Mouse (Mus musculus): ENCODE data around the gene Tfap4. TPM values are rescaled to one million over a fixed set of nuclear protein-coding genes. Genes with fewer than 3 reads are reported as not detected.
A peak's percentile ranks its signal among the peaks of the same experiment; 100 is the strongest.

Gene Tfap4
- polyA plus RNA-seq, 1 experiment, result 21.2 TPM

GRCm38 (mm10) chr16:4576873-4577272, 17.2 kb upstream of the Tfap4 start:
- Histone ChIP-seq H3K9ac (ENCODE audit: low read depth, poor library complexity, severe bottlenecking) (no peak overlapping the region), H3K27me3 (ENCODE audit: control insufficient read depth, insufficient read depth, low read length, poor library complexity, severe bottlenecking) (no peaks in the 10 kb centered on the region), H3K9me3 (replicated peaks; ENCODE audit: control insufficient read depth, insufficient read depth, low read length, poor library complexity, severe bottlenecking) (no peaks in the 10 kb centered on the region), H3K4me1 (ENCODE audit: control insufficient read depth, insufficient read depth, low read length) (peaks cover 2% of the 10 kb centered on the region), H3K36me3 (ENCODE audit: control insufficient read depth, insufficient read depth, low read length, poor library complexity, severe bottlenecking) (no peaks in the 10 kb centered on the region), H3K4me3 (ENCODE audit: low read depth, low read length) (no peak overlapping the region), H3K27ac (ENCODE audit: insufficient read depth, low read length) (no peak overlapping the region)
- no peak for TF ChIP-seq POLR2A (IDR thresholded peaks at IDR 0.05; ENCODE audit: insufficient read depth, low read length)
- no peak for TF ChIP-seq EP300 (IDR thresholded peaks at IDR 0.05; ENCODE audit: insufficient read depth, low read depth, low read length)
- no peak for TF ChIP-seq CTCF (IDR thresholded peaks at IDR 0.05; ENCODE audit: low read depth, low read length)

- H3K36me3 ChIP-seq (ENCODE audit: control insufficient read depth, insufficient read depth, low read length, poor library complexity, severe bottlenecking), result no peaks in the 10 kb centered on the region
- no peak overlapping the region for H3K9ac ChIP-seq (ENCODE audit: low read depth, poor library complexity, severe bottlenecking)
- H3K9me3 ChIP-seq (replicated peaks; ENCODE audit: control insufficient read depth, insufficient read depth, low read length, poor library complexity, severe bottlenecking), result no peaks in the 10 kb centered on the region
- TF ChIP-seq EP300 (IDR thresholded peaks at IDR 0.05; ENCODE audit: insufficient read depth, low read depth, low read length), result no peak
- no peak for TF ChIP-seq POLR2A (IDR thresholded peaks at IDR 0.05; ENCODE audit: insufficient read depth, low read length)
- no peak overlapping the region for H3K27ac ChIP-seq (ENCODE audit: insufficient read depth, low read length)
- H3K4me3 ChIP-seq (ENCODE audit: low read depth, low read length), result no peak overlapping the region
- no peaks in the 10 kb centered on the region for H3K27me3 ChIP-seq (ENCODE audit: control insufficient read depth, insufficient read depth, low read length, poor library complexity, severe bottlenecking)
- peaks cover 2% of the 10 kb centered on the region for H3K4me1 ChIP-seq (ENCODE audit: control insufficient read depth, insufficient read depth, low read length)
Observed at GRCm38 (mm10) chr16:4576038-4576437, 16.4 kb upstream of the Tfap4 start.

GRCm38 (mm10) chr16:4570737-4571136, 11.1 kb upstream of the Tfap4 start:
- H3K4me1 ChIP-seq (ENCODE audit: control insufficient read depth, insufficient read depth, low read length), result no peaks in the 10 kb centered on the region
- H3K9ac ChIP-seq (ENCODE audit: low read depth, poor library complexity, severe bottlenecking), result no peak overlapping the region
- no peaks in the 10 kb centered on the region for H3K9me3 ChIP-seq (replicated peaks; ENCODE audit: control insufficient read depth, insufficient read depth, low read length, poor library complexity, severe bottlenecking)
- H3K27ac ChIP-seq (ENCODE audit: insufficient read depth, low read length), result no peak overlapping the region
- H3K36me3 ChIP-seq (ENCODE audit: control insufficient read depth, insufficient read depth, low read length, poor library complexity, severe bottlenecking), result no peaks in the 10 kb centered on the region
- TF ChIP-seq EP300 (IDR thresholded peaks at IDR 0.05; ENCODE audit: insufficient read depth, low read depth, low read length) (no peak), CTCF (IDR thresholded peaks at IDR 0.05; ENCODE audit: low read depth, low read length) (no peak), POLR2A (IDR thresholded peaks at IDR 0.05; ENCODE audit: insufficient read depth, low read length) (no peak)
- H3K4me3 ChIP-seq (ENCODE audit: low read depth, low read length), result no peak overlapping the region
- H3K27me3 ChIP-seq (ENCODE audit: control insufficient read depth, insufficient read depth, low read length, poor library complexity, severe bottlenecking), result no peaks in the 10 kb centered on the region

GRCm38 (mm10) chr16:4567912-4568311, 8.3 kb upstream of the Tfap4 start:
- no peaks in the 10 kb centered on the region for H3K27me3 ChIP-seq (ENCODE audit: control insufficient read depth, insufficient read depth, low read length, poor library complexity, severe bottlenecking)
- H3K9me3 ChIP-seq (replicated peaks; ENCODE audit: control insufficient read depth, insufficient read depth, low read length, poor library complexity, severe bottlenecking), result no peaks in the 10 kb centered on the region
- TF ChIP-seq CTCF (IDR thresholded peaks at IDR 0.05; ENCODE audit: low read depth, low read length), result peak; percentile 83
- no peak for TF ChIP-seq POLR2A (IDR thresholded peaks at IDR 0.05; ENCODE audit: insufficient read depth, low read length)
- H3K36me3 ChIP-seq (ENCODE audit: control insufficient read depth, insufficient read depth, low read length, poor library complexity, severe bottlenecking), result no peaks in the 10 kb centered on the region
- no peaks in the 10 kb centered on the region for H3K4me1 ChIP-seq (ENCODE audit: control insufficient read depth, insufficient read depth, low read length)
- no peak overlapping the region for H3K4me3 ChIP-seq (ENCODE audit: low read depth, low read length)
- H3K27ac ChIP-seq (ENCODE audit: insufficient read depth, low read length), result no peak overlapping the region
- H3K9ac ChIP-seq (ENCODE audit: low read depth, poor library complexity, severe bottlenecking), result no peak overlapping the region

- peak overlapping the region; percentile 96 for H3K4me3 ChIP-seq (ENCODE audit: low read depth, low read length)
- peak overlapping the region; percentile 96 for H3K9ac ChIP-seq (ENCODE audit: low read depth, poor library complexity, severe bottlenecking)
- no peaks in the 10 kb centered on the region for H3K36me3 ChIP-seq (ENCODE audit: control insufficient read depth, insufficient read depth, low read length, poor library complexity, severe bottlenecking)
- H3K4me1 ChIP-seq (ENCODE audit: control insufficient read depth, insufficient read depth, low read length), result no peaks in the 10 kb centered on the region
- H3K9me3 ChIP-seq (replicated peaks; ENCODE audit: control insufficient read depth, insufficient read depth, low read length, poor library complexity, severe bottlenecking), result no peaks in the 10 kb centered on the region
- TF ChIP-seq CTCF (IDR thresholded peaks at IDR 0.05; ENCODE audit: low read depth, low read length) (peak; percentile 71), POLR2A (IDR thresholded peaks at IDR 0.05; ENCODE audit: insufficient read depth, low read length) (peak; percentile 46), EP300 (IDR thresholded peaks at IDR 0.05; ENCODE audit: insufficient read depth, low read depth, low read length) (peak; percentile 65; the same call in 1 of the 2 replicates)
- no peaks in the 10 kb centered on the region for H3K27me3 ChIP-seq (ENCODE audit: control insufficient read depth, insufficient read depth, low read length, poor library complexity, severe bottlenecking)
- H3K27ac ChIP-seq (ENCODE audit: insufficient read depth, low read length), result peak overlapping the region; percentile 60
Observed at GRCm38 (mm10) chr16:4560145-4560952, 695 bp upstream of the Tfap4 start.

- H3K36me3 ChIP-seq (ENCODE audit: control insufficient read depth, insufficient read depth, low read length, poor library complexity, severe bottlenecking), result no peaks in the 10 kb centered on the region
- peak overlapping the region; percentile 96 for H3K9ac ChIP-seq (ENCODE audit: low read depth, poor library complexity, severe bottlenecking)
- H3K27me3 ChIP-seq (ENCODE audit: control insufficient read depth, insufficient read depth, low read length, poor library complexity, severe bottlenecking), result no peaks in the 10 kb centered on the region
- H3K4me3 ChIP-seq (ENCODE audit: low read depth, low read length), result peak overlapping the region; percentile 96
- peaks cover 3% of the 10 kb centered on the region for H3K4me1 ChIP-seq (ENCODE audit: control insufficient read depth, insufficient read depth, low read length)
- H3K27ac ChIP-seq (ENCODE audit: insufficient read depth, low read length), result peak overlapping the region; percentile 63
- no peak for TF ChIP-seq POLR2A (IDR thresholded peaks at IDR 0.05; ENCODE audit: insufficient read depth, low read length)
- no peak for TF ChIP-seq EP300 (IDR thresholded peaks at IDR 0.05; ENCODE audit: insufficient read depth, low read depth, low read length)
- TF ChIP-seq CTCF (IDR thresholded peaks at IDR 0.05; ENCODE audit: low read depth, low read length), result no peak
- H3K9me3 ChIP-seq (replicated peaks; ENCODE audit: control insufficient read depth, insufficient read depth, low read length, poor library complexity, severe bottlenecking), result no peaks in the 10 kb centered on the region
Observed at GRCm38 (mm10) chr16:4558980-4559631, 548 bp downstream of the Tfap4 start.
